Mouse (Mus musculus) liver, postnatal 0 days (tissue): ENCODE results near the gene Adcy9. TPM values are rescaled to one million over a fixed set of nuclear protein-coding genes. Genes with fewer than 3 reads are reported as not detected.
A peak's percentile ranks its signal among the peaks of the same experiment; 100 is the strongest.

Source experiments
- ATAC-seq: fragments of 200-750 bp; cut with Nextera tagmentation; 2 replicates; pipeline ENCODE4 v1.8.0; 2017; ENCODE audit warnings: mild to moderate bottlenecking, moderate library complexity
- DNase-seq: peaks from one replicate; pipeline ENCODE4 v3.0.0-alpha.2; 2016
- H3K27ac ChIP-seq: fragments of 300-500 bp; sonication (generic); 2 replicates; pipeline ENCODE4 v1.5.1; 2014; ENCODE audit warnings: antibody characterized with exemption, moderate library complexity, mild to moderate bottlenecking, low read depth
- H3K27me3 ChIP-seq: fragments of 300-500 bp; sonication (generic); 2 replicates; pipeline ENCODE4 v1.6.1; 2014; ENCODE audit warnings: low read length, control low read depth, mixed read lengths; ENCODE audit not compliant: insufficient read depth
- H3K36me3 ChIP-seq: fragments of 300-500 bp; sonication (generic); replicated peaks from 2 replicates; pipeline ENCODE4 v1.6.1; 2014; ENCODE audit warnings: mild to moderate bottlenecking, control low read depth, low read length, moderate library complexity, mixed read lengths; ENCODE audit not compliant: insufficient read depth
- H3K4me1 ChIP-seq: fragments of 300-500 bp; sonication (generic); 2 replicates; pipeline ENCODE4 v1.6.1; 2014; ENCODE audit warnings: antibody characterized with exemption, mild to moderate bottlenecking, control low read depth; ENCODE audit not compliant: insufficient read depth
- H3K4me2 ChIP-seq: fragments of 300-500 bp; sonication (generic); 2 replicates; pipeline ENCODE4 v1.6.1; 2014; ENCODE audit warnings: low read depth, mild to moderate bottlenecking, low read length, moderate library complexity, mixed read lengths
- H3K4me3 ChIP-seq: fragments of 300-500 bp; sonication (generic); 2 replicates; pipeline ENCODE4 v1.5.1; 2014; ENCODE audit warnings: low read depth, low read length
- H3K9ac ChIP-seq: fragments of 300-500 bp; sonication (generic); replicated peaks from 2 replicates; pipeline ENCODE4 v1.6.1; 2014; ENCODE audit warnings: mild to moderate bottlenecking, moderate library complexity
- H3K9me3 ChIP-seq: fragments of 300-500 bp; sonication (generic); 2 replicates; pipeline ENCODE4 v1.6.1; 2016; ENCODE audit warnings: mild to moderate bottlenecking, control low read depth, low read length, mixed read lengths
- CTCF ChIP-seq: sonication (generic); IDR thresholded peaks from 2 replicates; pipeline ENCODE4 v1.5.1; 2016; ENCODE audit warnings: antibody characterized with exemption, low read depth
- EP300 ChIP-seq: IDR thresholded peaks from 2 replicates; pipeline ENCODE4 v1.6.1; 2016; ENCODE audit warnings: antibody characterized with exemption, low read depth, mild to moderate bottlenecking
- WGBS: fragments of 180-500 bp; shearing (Covaris S2); extraction: QIAGEN DNeasy Blood & Tissue Kit; methylation state at CpG from one replicate; pipeline ENCODE4 v1.1.7; 2014; ENCODE audit not compliant: insufficient replicate concordance; 5-methylcytosine and 5-hydroxymethylcytosine counted together
- polyA plus RNA-seq: library from polyadenylated mRNA; unstranded; fragments of >200 nt; fragmentation: Nextera tagmentation; extraction: Ambion mirVana; gene quantifications from 2 replicates; pipeline ENCODE4 v1.2.1, GENCODE M21; 2015

The Adcy9 gene
- polyA plus RNA-seq, 1 experiment from 2014 or later, result 0.80 TPM

- no peak overlapping the region for H3K9ac ChIP-seq
- no peaks in the 10 kb centered on the region for H3K27me3 ChIP-seq
- H3K27ac ChIP-seq, result no peak overlapping the region
- TF ChIP-seq EP300 (no peak), CTCF (no peak)
- ATAC-seq (no peak), DNase-seq (no peak)
- no peaks in the 10 kb centered on the region for H3K4me1 ChIP-seq
- no peak overlapping the region for H3K4me3 ChIP-seq
- 88% methylated on average over 5 of the region's 5 CpGs for WGBS
- H3K36me3 ChIP-seq, result no peaks in the 10 kb centered on the region
- H3K9me3 ChIP-seq, result no peaks in the 10 kb centered on the region
- no peak overlapping the region for H3K4me2 ChIP-seq
Observed at GRCm38 (mm10) chr16:4276621-4277020, 143.7 kb downstream of the Adcy9 start.

GRCm38 (mm10) chr16:4276151-4276550 is 144.1 kb downstream of the Adcy9 start:
- no peak for ATAC-seq
- TF ChIP-seq CTCF, result no peak
- TF ChIP-seq EP300, result no peak
- no peaks in the 10 kb centered on the region for H3K36me3 ChIP-seq
- H3K9me3 ChIP-seq, result no peaks in the 10 kb centered on the region
- no peak for DNase-seq
- H3K27me3 ChIP-seq, result no peaks in the 10 kb centered on the region
- WGBS, result 63% methylated on average over 2 of the region's 2 CpGs
- no peak overlapping the region for H3K4me3 ChIP-seq
- no peak overlapping the region for H3K4me2 ChIP-seq
- H3K4me1 ChIP-seq, result no peaks in the 10 kb centered on the region
- H3K9ac ChIP-seq, result no peak overlapping the region
- no peak overlapping the region for H3K27ac ChIP-seq

- H3K9me3 ChIP-seq, result no peaks in the 10 kb centered on the region
- no peaks in the 10 kb centered on the region for H3K36me3 ChIP-seq
- no peak for ATAC-seq
- H3K4me3 ChIP-seq, result no peak overlapping the region
- H3K27me3 ChIP-seq, result no peaks in the 10 kb centered on the region
- WGBS, result 66% methylated on average over 12 of the region's 12 CpGs
- H3K4me1 ChIP-seq, result no peaks in the 10 kb centered on the region
- TF ChIP-seq CTCF, result no peak
- TF ChIP-seq EP300, result no peak
- H3K27ac ChIP-seq, result no peak overlapping the region
- DNase-seq, result peak; percentile 24
- no peak overlapping the region for H3K4me2 ChIP-seq
- H3K9ac ChIP-seq, result no peak overlapping the region
Observed at GRCm38 (mm10) chr16:4273702-4274476, 146.4 kb downstream of the Adcy9 start.

GRCm38 (mm10) chr16:4272254-4272653 is 148.0 kb downstream of the Adcy9 start:
- WGBS, result 68% methylated on average over 3 of the region's 3 CpGs
- Histone ChIP-seq H3K4me2 (no peak overlapping the region), H3K27me3 (no peaks in the 10 kb centered on the region), H3K9ac (no peak overlapping the region), H3K4me3 (no peak overlapping the region), H3K36me3 (no peaks in the 10 kb centered on the region), H3K9me3 (no peaks in the 10 kb centered on the region), H3K4me1 (peaks cover 8% of the 10 kb centered on the region), H3K27ac (no peak overlapping the region)
- ATAC-seq (no peak), DNase-seq (no peak)
- TF ChIP-seq CTCF, result peak; percentile 40
- TF ChIP-seq EP300, result no peak

GRCm38 (mm10) chr16:4270911-4271310 is 149.4 kb downstream of the Adcy9 start:
- Histone ChIP-seq H3K9ac (no peak overlapping the region), H3K9me3 (no peaks in the 10 kb centered on the region), H3K4me1 (peaks cover 8% of the 10 kb centered on the region), H3K36me3 (no peaks in the 10 kb centered on the region), H3K4me2 (no peak overlapping the region), H3K27me3 (no peaks in the 10 kb centered on the region), H3K27ac (no peak overlapping the region), H3K4me3 (no peak overlapping the region)
- ATAC-seq, result no peak
- no peak for DNase-seq
- no peak for TF ChIP-seq EP300
- TF ChIP-seq CTCF, result no peak
- WGBS, result 38% methylated on average over 1 of the region's 1 CpGs

GRCm38 (mm10) chr16:4267857-4268666 is 152.2 kb downstream of the Adcy9 start:
- WGBS, result 9% methylated on average over 40 of the region's 40 CpGs
- Histone ChIP-seq H3K4me1 (peaks cover 8% of the 10 kb centered on the region), H3K27me3 (no peaks in the 10 kb centered on the region), H3K27ac (no peak overlapping the region), H3K36me3 (no peaks in the 10 kb centered on the region), H3K9me3 (no peaks in the 10 kb centered on the region), H3K4me2 (peak overlapping the region; percentile 81), H3K4me3 (peak overlapping the region; percentile 47), H3K9ac (peak overlapping the region; percentile 50)
- peak; percentile 85 for DNase-seq
- TF ChIP-seq CTCF (peak; percentile 92), EP300 (no peak)
- peak; percentile 84 for ATAC-seq
